Mouse (Mus musculus) hindbrain, embryonic 10.5 days (tissue): ENCODE results near the gene 4930512M02Rik. TPM values are rescaled to one million over a fixed set of nuclear protein-coding genes. Genes with fewer than 3 reads are reported as not detected.
"Not testable (repeated sequence)": the region's sequence is repeated elsewhere in the genome, so short reads cannot be mapped to it uniquely, and the experiment has no call there.

ENCODE experiments used
- DNase-seq: peaks from one replicate; pipeline ENCODE4 v3.0.0-alpha.2; 2017; ENCODE audit warnings: low spot score
- H3K27ac ChIP-seq: fragments of 300-500 bp; sonication (generic); 2 replicates; pipeline ENCODE4 v1.5.1; 2016; ENCODE audit warnings: mild to moderate bottlenecking, moderate library complexity
- H3K27me3 ChIP-seq: fragments of 300-500 bp; sonication (generic); 2 replicates; pipeline ENCODE4 v1.6.1; 2016; ENCODE audit warnings: mild to moderate bottlenecking; ENCODE audit not compliant: poor library complexity, insufficient read depth, severe bottlenecking
- H3K36me3 ChIP-seq: fragments of 300-500 bp; sonication (generic); 2 replicates; pipeline ENCODE4 v1.6.1; 2016; ENCODE audit warnings: mild to moderate bottlenecking, moderate library complexity
- H3K4me1 ChIP-seq: fragments of 300-500 bp; sonication (generic); replicated peaks from 2 replicates; pipeline ENCODE4 v1.6.1; 2016; ENCODE audit warnings: mild to moderate bottlenecking
- H3K4me3 ChIP-seq: fragments of 300-500 bp; sonication (generic); 2 replicates; pipeline ENCODE4 v1.5.1; 2016; ENCODE audit warnings: mild to moderate bottlenecking, moderate library complexity
- H3K9me3 ChIP-seq: fragments of 300-500 bp; sonication (generic); 2 replicates; pipeline ENCODE4 v1.6.1; 2016; ENCODE audit warnings: mild to moderate bottlenecking, moderate library complexity
- WGBS: fragments of 180-500 bp; shearing (Covaris S2); methylation state at CpG from one replicate; pipeline ENCODE4 v1.1.7; 2016; 5-methylcytosine and 5-hydroxymethylcytosine counted together
- polyA plus RNA-seq: library from polyadenylated mRNA; unstranded; fragments of >200 nt; fragmentation: Nextera tagmentation; extraction: Ambion mirVana; gene quantifications from 2 replicates; pipeline ENCODE4 v1.2.1, GENCODE M21; 2016

Gene 4930512M02Rik
- polyA plus RNA-seq, result not detected in 2 replicates

DNA sequence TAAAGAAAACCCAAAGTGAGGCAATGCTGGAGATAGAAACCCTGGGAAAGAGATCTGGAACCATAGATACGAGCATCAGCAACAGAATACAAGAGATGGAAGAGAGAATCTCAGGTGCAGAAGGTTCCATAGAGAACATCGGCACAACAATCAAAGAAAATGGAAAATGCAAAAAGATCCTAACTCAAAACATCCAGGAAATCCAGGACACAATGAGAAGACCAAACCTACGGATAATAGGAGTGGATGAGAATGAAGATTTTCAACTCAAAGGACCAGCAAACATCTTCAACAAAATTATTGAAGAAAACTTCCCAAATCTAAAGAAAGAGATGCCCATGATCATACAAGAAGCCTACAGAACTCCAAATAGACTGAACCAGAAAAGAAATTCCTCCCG is at the start of gene 4930512M02Rik:
4930512M02Rik (minus strand) TSS at position 101 of the 400 bp plus-strand sequence.
- not testable (repeated sequence) for H3K27me3 ChIP-seq, H3K4me3 ChIP-seq, H3K36me3 ChIP-seq, H3K4me1 ChIP-seq, H3K27ac ChIP-seq, H3K9me3 ChIP-seq, DNase-seq
- 98% methylated on average over 3 of the region's 4 CpGs for whole genome bisulfite sequencing

DNA sequence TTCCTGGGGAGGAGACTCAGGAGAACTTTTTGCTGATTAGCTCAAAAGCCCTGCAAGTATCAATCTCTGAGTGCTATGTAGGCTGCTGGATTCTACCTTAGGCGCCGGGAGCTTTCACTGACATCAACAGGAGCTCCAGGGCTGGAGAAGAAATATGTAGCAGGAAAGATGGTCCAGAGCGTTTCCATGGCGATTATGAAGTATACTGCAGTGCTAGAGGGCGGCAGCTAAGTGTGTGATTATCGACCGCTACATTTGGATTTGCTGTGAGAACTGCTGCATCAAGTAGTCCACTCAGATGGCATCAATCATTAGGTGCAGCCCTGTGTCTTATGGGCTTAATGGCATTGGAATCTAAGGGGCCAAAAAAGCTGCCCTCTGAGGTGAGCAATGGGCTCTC is 49.5 kb upstream of the 4930512M02Rik start:
- no peak for DNase-seq
- 91% methylated on average over 7 of the region's 7 CpGs for WGBS

DNA sequence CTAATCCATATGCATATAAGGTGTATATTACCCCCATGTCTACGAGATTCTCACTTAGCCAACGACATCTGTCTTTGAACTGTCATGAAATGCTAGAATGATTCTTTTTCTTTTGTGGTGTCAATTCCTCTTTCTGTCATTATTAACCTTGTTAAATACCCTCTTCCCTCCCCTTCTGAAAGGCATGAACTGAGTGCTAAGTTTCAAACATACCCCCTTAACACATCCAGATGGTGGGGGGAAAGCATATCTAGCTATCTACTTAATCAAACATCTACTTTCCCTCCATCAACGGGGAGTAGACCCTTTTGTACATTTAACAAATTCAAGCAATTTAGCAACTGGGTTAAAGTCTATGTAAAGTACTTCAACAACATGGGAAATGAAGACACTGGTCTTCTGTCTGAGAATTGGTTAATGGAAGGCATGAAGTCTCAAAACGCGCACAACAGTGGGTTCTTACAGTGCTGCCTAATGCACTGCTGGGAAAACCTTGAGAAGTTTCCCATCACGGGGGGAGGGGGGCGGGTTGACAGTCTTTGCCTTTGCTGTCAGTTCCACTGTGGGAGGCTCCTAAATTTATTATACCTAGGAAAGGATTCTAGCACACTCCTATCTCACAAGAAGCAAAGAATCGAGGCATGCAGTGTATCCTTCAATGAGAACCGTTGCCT is 48.6 kb upstream of the 4930512M02Rik start:
- no peaks in the 10 kb centered on the region for H3K4me1 ChIP-seq
- WGBS, result 91% methylated on average over 9 of the region's 9 CpGs
- DNase-seq, result no peak
- no peaks in the 10 kb centered on the region for H3K36me3 ChIP-seq
- H3K27ac ChIP-seq, result no peak overlapping the region
- H3K4me3 ChIP-seq, result no peak overlapping the region
- no peaks in the 10 kb centered on the region for H3K27me3 ChIP-seq
- H3K9me3 ChIP-seq, result no peaks in the 10 kb centered on the region

More for the DNA sequence above, 49.5 kb upstream of the 4930512M02Rik start:
- Histone ChIP-seq H3K4me1 (no peaks in the 10 kb centered on the region), H3K4me3 (no peak overlapping the region), H3K27me3 (no peaks in the 10 kb centered on the region), H3K36me3 (no peaks in the 10 kb centered on the region), H3K27ac (no peak overlapping the region), H3K9me3 (no peaks in the 10 kb centered on the region)

DNA sequence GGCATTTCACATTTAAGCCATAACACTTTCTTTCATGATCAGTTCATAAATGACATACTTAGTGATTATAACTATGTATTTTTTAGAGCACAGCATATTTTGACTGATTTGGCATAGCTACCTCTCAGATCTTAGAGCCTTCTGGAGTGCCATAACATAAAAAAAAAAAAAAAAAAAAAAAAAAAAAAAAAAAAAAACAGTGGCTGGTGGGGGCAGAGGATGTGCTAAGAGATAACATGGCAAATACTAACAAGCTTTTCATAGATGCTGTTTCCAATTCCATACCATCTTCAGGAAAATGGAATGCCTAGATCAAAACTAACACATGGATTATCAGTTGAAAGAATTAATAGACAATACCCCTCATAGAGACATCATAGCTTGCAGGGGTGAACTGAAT is 47.4 kb upstream of the 4930512M02Rik start:
- no peaks in the 10 kb centered on the region for H3K4me1 ChIP-seq
- no peaks in the 10 kb centered on the region for H3K36me3 ChIP-seq
- H3K27me3 ChIP-seq, result no peaks in the 10 kb centered on the region
- no peak overlapping the region for H3K4me3 ChIP-seq
- no peaks in the 10 kb centered on the region for H3K9me3 ChIP-seq
- no peak overlapping the region for H3K27ac ChIP-seq
- no peak for DNase-seq

DNA sequence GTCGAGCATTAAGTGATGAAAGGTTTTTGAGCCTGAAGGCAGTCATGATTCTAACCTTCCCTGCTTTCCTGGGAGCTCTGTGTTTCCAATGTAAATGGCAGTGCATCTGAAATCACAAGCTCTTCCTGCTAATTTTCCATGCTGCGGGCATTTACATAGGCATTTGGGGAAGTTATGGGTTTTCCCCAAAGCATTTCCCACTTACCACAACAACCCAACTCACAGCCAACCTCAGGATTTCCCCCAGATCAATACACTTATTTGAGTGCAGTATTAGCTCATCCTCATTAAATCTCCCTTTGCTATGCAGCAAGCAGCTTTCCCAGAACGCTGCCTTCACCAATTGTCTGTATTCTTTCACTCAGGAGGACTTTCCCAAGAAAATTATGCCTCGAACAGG is 45.3 kb upstream of the 4930512M02Rik start:
- no peak for DNase-seq
- Histone ChIP-seq H3K9me3 (no peaks in the 10 kb centered on the region), H3K4me3 (no peak overlapping the region), H3K27me3 (no peaks in the 10 kb centered on the region), H3K36me3 (no peaks in the 10 kb centered on the region), H3K4me1 (no peaks in the 10 kb centered on the region), H3K27ac (no peak overlapping the region)
- WGBS, result 75% methylated on average over 4 of the region's 4 CpGs

DNA sequence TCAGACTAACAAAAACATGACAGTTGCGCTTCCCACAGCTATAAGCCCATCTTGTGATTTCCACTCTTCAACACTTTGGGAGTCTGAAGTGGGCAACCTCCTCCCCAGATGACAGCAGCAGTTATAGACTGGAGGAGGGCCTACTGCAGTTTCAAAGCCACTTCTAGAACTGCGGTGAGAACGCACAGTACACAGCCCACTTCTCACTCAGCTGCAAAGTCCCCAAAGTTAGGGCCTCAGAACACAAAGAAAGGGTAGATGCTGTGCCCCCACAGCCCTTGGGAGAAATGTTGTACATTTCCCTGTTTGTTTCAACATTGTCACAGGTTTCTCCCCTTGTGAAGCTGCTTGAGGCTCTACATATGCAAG is 40.3 kb upstream of the 4930512M02Rik start:
- no peak for DNase-seq
- no peaks in the 10 kb centered on the region for H3K4me1 ChIP-seq

DNA sequence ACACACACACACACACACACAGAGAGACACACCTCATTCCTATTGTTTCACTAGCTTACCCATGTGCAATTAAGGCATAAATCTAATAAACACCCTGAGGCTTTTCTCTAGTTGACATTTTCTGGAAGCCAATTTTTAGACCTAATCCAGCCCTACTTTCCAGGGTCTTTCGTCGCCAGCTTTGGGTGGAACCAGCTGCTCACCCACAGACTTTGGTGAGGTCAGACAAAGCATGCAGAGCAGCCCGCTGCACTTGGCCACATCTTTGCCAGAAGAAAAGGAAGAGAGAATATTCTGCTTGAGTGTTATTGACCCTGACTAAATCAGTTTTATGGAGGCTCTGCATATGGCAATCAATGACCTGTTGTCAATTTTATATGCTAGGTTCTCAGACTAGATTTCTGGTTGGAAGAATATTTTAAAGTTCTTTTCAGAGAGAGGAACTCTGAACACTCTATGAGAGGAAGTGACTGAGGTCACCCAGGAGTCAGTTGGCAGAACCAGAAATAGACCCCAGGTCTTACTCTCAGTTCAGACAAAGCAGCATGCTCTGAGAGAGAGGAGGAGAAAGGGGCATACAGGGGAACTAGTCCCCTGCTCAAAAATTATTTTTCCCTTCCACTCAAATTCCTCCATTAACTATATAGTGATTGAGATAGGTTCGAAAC is 39.8 kb upstream of the 4930512M02Rik start:
- no peak for DNase-seq
- WGBS, result 91% methylated on average over 4 of the region's 4 CpGs
- no peaks in the 10 kb centered on the region for H3K9me3 ChIP-seq
- H3K27me3 ChIP-seq, result no peaks in the 10 kb centered on the region
- H3K36me3 ChIP-seq, result no peaks in the 10 kb centered on the region
- no peak overlapping the region for H3K27ac ChIP-seq
- H3K4me3 ChIP-seq, result no peak overlapping the region
- H3K4me1 ChIP-seq, result no peaks in the 10 kb centered on the region

More for the DNA sequence above, 40.3 kb upstream of the 4930512M02Rik start:
- 96% methylated on average over 3 of the region's 3 CpGs for WGBS
- Histone ChIP-seq H3K27me3 (no peaks in the 10 kb centered on the region), H3K4me3 (no peak overlapping the region), H3K27ac (no peak overlapping the region), H3K36me3 (no peaks in the 10 kb centered on the region), H3K9me3 (no peaks in the 10 kb centered on the region)

DNA sequence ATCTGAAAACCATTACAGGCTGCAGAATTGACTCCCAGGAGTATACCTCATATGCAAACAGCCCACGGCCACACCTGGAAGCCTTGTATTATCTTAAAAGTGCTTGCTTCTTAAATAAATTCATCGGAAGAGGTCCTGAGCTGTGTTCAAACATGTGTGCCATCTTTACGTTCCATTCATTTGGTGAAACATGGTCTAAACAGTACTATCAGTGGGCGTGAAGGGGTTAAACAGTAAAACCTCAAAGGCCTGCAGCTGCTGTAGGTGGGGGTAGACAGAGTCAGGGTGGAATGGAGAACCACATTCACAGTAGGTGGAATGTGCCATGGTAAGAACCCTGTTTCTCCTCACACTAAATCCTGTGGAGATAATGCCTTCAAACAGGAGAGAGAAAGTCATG is 33.0 kb upstream of the 4930512M02Rik start:
- no peak for DNase-seq
- H3K27ac ChIP-seq, result no peak overlapping the region
- no peaks in the 10 kb centered on the region for H3K4me1 ChIP-seq
- H3K27me3 ChIP-seq, result no peaks in the 10 kb centered on the region
- no peaks in the 10 kb centered on the region for H3K36me3 ChIP-seq
- H3K4me3 ChIP-seq, result no peak overlapping the region
- no peaks in the 10 kb centered on the region for H3K9me3 ChIP-seq
- 86% methylated on average over 4 of the region's 4 CpGs for WGBS

DNA sequence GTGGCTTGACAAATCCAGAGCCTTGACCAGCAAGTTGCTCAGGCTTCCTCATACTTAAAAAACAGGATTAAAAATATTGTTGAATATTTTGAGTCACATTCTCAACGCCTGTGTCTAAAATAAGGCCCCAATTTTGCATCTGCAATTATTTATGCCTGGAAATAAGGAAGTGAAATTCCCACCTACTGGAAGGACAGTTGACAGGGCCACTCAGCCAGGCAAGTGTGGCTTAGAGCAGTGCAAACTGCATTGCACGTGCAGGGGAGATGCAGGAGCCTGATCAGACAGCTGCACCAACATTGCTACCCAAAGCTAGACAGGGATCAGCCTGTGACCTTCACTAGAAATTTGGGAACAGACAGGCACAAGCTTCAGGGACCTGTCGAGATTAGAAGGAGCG is 31.2 kb upstream of the 4930512M02Rik start:
- WGBS, result 83% methylated on average over 4 of the region's 4 CpGs
- DNase-seq, result no peak
- Histone ChIP-seq H3K4me1 (no peaks in the 10 kb centered on the region), H3K9me3 (no peaks in the 10 kb centered on the region), H3K27me3 (no peaks in the 10 kb centered on the region), H3K4me3 (no peak overlapping the region), H3K27ac (no peak overlapping the region), H3K36me3 (no peaks in the 10 kb centered on the region)

DNA sequence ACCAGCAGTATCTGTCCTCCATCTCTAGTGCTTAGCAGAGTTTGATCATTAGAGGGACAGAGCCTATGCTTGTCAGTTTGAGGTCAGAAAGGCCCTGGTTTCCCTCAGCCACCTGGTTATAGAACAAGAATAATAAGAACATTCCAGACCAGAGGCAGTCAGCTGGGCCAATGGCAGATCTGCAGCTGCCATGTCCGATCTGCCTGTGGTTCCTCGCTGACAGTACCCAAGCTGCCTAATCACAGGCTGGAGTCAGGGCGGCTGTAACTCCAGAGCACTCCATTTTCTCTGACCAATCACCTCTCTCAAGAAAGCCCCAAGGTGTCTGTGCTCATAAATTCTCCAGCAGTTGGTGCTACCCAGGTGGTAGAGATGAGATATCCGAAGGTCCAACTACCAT is 30.0 kb upstream of the 4930512M02Rik start:
- DNase-seq, result no peak
- WGBS, result 92% methylated on average over 4 of the region's 4 CpGs
- Histone ChIP-seq H3K27me3 (no peaks in the 10 kb centered on the region), H3K9me3 (no peaks in the 10 kb centered on the region), H3K4me1 (no peaks in the 10 kb centered on the region), H3K4me3 (no peak overlapping the region), H3K27ac (no peak overlapping the region), H3K36me3 (no peaks in the 10 kb centered on the region)

DNA sequence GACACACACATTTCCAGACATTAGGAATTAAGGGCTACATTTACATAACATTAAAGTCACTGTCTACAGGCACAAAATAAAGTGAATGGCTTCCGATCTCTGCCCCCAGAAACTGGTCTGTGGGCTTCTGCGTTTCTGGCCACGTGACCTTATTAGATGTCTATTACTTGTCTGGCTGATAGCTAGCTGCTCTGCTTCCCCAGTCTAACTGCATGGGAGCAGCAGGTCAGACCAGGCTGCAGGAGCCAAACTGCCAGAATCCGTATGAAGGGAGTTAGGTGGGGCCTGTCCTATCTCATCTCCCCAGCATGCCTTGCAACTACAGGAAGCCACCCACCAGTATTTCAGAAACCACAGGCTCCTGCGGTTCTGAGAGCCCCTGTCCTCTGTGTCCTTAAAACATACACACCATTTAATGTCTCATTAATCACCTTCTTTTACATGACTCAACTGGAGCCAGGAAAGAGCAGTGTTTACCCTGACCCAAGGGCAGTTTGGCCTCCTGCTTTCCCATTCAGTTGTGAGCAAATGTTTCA is 29.4 kb upstream of the 4930512M02Rik start:
- Histone ChIP-seq H3K27ac (no peak overlapping the region), H3K4me1 (no peaks in the 10 kb centered on the region), H3K36me3 (no peaks in the 10 kb centered on the region), H3K4me3 (no peak overlapping the region), H3K9me3 (no peaks in the 10 kb centered on the region), H3K27me3 (no peaks in the 10 kb centered on the region)
- WGBS, result 70% methylated on average over 5 of the region's 5 CpGs
- DNase-seq, result no peak

DNA sequence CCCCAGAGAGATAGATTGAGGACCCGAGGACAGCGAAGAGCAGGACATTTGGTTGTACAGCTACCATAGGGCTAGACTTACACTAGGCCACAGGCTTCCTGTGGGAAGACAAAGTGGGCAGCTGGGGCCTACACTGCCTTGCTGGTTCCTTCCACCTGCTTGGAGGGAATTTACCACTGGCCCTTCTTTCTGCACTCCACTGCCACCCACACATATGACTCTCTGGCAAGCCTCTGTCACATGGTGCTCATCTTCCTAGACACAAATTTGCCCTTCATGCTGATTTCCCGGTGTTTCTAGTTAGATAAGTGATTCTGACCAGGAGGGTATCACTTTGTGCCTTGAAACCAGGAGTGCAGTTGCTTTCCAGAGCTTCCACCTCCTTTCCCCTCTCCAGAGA is 28.8 kb upstream of the 4930512M02Rik start:
- no peaks in the 10 kb centered on the region for H3K27me3 ChIP-seq
- no peaks in the 10 kb centered on the region for H3K4me1 ChIP-seq
- H3K4me3 ChIP-seq, result no peak overlapping the region
- DNase-seq, result no peak
- H3K36me3 ChIP-seq, result no peaks in the 10 kb centered on the region
- WGBS, result 85% methylated on average over 3 of the region's 3 CpGs
- H3K27ac ChIP-seq, result no peak overlapping the region
- no peaks in the 10 kb centered on the region for H3K9me3 ChIP-seq

DNA sequence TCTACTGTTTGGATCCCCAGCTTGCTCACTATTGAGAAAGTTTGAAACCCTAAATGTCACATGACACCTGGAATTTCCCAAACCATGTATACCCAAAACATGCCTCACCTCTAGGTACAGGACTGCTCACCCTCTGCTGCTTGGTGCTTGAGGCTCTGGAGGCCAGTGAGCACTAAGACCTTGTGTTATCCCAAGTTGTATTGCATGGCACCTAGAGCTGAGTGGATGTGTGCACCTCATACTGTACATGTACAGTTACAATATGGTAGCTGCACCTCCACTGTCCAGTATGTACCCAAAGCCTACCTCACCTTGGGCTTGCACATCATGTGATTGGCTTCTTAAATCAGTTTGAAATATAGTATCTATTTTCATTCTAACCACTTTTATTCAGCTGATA is 16.7 kb upstream of the 4930512M02Rik start:
- DNase-seq, result no peak

More for the DNA sequence above, 16.7 kb upstream of the 4930512M02Rik start:
- no peak overlapping the region for H3K27ac ChIP-seq
- no peaks in the 10 kb centered on the region for H3K27me3 ChIP-seq
- H3K36me3 ChIP-seq, result no peaks in the 10 kb centered on the region
- H3K4me1 ChIP-seq, result no peaks in the 10 kb centered on the region
- H3K4me3 ChIP-seq, result no peak overlapping the region
- H3K9me3 ChIP-seq, result no peaks in the 10 kb centered on the region
